Mouse (Mus musculus) liver, postnatal 0 days (tissue): ENCODE data around the gene Gsk3b. TPM values are rescaled to one million over a fixed set of nuclear protein-coding genes. Genes with fewer than 3 reads are reported as not detected.

Source experiments
- ATAC-seq: fragments of 200-750 bp; cut with Nextera tagmentation; 2 replicates; pipeline ENCODE4 v1.8.0; 2017; ENCODE audit warnings: mild to moderate bottlenecking, moderate library complexity
- DNase-seq: peaks from one replicate; pipeline ENCODE4 v3.0.0-alpha.2; 2016
- H3K27ac ChIP-seq: fragments of 300-500 bp; sonication (generic); 2 replicates; pipeline ENCODE4 v1.5.1; 2014; ENCODE audit warnings: antibody characterized with exemption, moderate library complexity, mild to moderate bottlenecking, low read depth
- H3K27me3 ChIP-seq: fragments of 300-500 bp; sonication (generic); 2 replicates; pipeline ENCODE4 v1.6.1; 2014; ENCODE audit warnings: low read length, control low read depth, mixed read lengths; ENCODE audit not compliant: insufficient read depth
- H3K36me3 ChIP-seq: fragments of 300-500 bp; sonication (generic); replicated peaks from 2 replicates; pipeline ENCODE4 v1.6.1; 2014; ENCODE audit warnings: mild to moderate bottlenecking, control low read depth, low read length, moderate library complexity, mixed read lengths; ENCODE audit not compliant: insufficient read depth
- H3K4me1 ChIP-seq: fragments of 300-500 bp; sonication (generic); 2 replicates; pipeline ENCODE4 v1.6.1; 2014; ENCODE audit warnings: antibody characterized with exemption, mild to moderate bottlenecking, control low read depth; ENCODE audit not compliant: insufficient read depth
- H3K4me2 ChIP-seq: fragments of 300-500 bp; sonication (generic); 2 replicates; pipeline ENCODE4 v1.6.1; 2014; ENCODE audit warnings: low read depth, mild to moderate bottlenecking, low read length, moderate library complexity, mixed read lengths
- H3K4me3 ChIP-seq: fragments of 300-500 bp; sonication (generic); 2 replicates; pipeline ENCODE4 v1.5.1; 2014; ENCODE audit warnings: low read depth, low read length
- H3K9ac ChIP-seq: fragments of 300-500 bp; sonication (generic); replicated peaks from 2 replicates; pipeline ENCODE4 v1.6.1; 2014; ENCODE audit warnings: mild to moderate bottlenecking, moderate library complexity
- H3K9me3 ChIP-seq: fragments of 300-500 bp; sonication (generic); 2 replicates; pipeline ENCODE4 v1.6.1; 2016; ENCODE audit warnings: mild to moderate bottlenecking, control low read depth, low read length, mixed read lengths
- CTCF ChIP-seq: sonication (generic); IDR thresholded peaks from 2 replicates; pipeline ENCODE4 v1.5.1; 2016; ENCODE audit warnings: antibody characterized with exemption, low read depth
- EP300 ChIP-seq: IDR thresholded peaks from 2 replicates; pipeline ENCODE4 v1.6.1; 2016; ENCODE audit warnings: antibody characterized with exemption, low read depth, mild to moderate bottlenecking
- WGBS: fragments of 180-500 bp; shearing (Covaris S2); extraction: QIAGEN DNeasy Blood & Tissue Kit; methylation state at CpG from one replicate; pipeline ENCODE4 v1.1.7; 2014; ENCODE audit not compliant: insufficient replicate concordance; 5-methylcytosine and 5-hydroxymethylcytosine counted together
- polyA plus RNA-seq: library from polyadenylated mRNA; unstranded; fragments of >200 nt; fragmentation: Nextera tagmentation; extraction: Ambion mirVana; gene quantifications from 2 replicates; pipeline ENCODE4 v1.2.1, GENCODE M21; 2015

Gene Gsk3b
- polyA plus RNA-seq, 1 experiment from 2014 or later: 10.8 TPM

GRCm38 (mm10) chr16:38164811-38165591 is 76.2 kb downstream of the Gsk3b start:
- Histone ChIP-seq H3K9me3 (no peaks in the 10 kb centered on the region), H3K4me1 (no peaks in the 10 kb centered on the region), H3K27ac (no peak overlapping the region), H3K9ac (no peak overlapping the region), H3K4me2 (no peak overlapping the region), H3K36me3 (0 out of 2 replicates have a peak, but pooled peaks cover 3% of the 10 kb centered on the region), H3K4me3 (no peak overlapping the region), H3K27me3 (no peaks in the 10 kb centered on the region)
- TF ChIP-seq EP300 (no peak), CTCF (no peak)
- DNase-seq (no peak), ATAC-seq (no peak)
- 83% methylated on average over 7 of the region's 7 CpGs for WGBS

- H3K9ac ChIP-seq: no peak overlapping the region
- H3K4me1 ChIP-seq: no peaks in the 10 kb centered on the region
- no peaks in the 10 kb centered on the region for H3K27me3 ChIP-seq
- no peak for DNase-seq
- H3K9me3 ChIP-seq: no peaks in the 10 kb centered on the region
- 93% methylated on average over 5 of the region's 5 CpGs for WGBS
- no peak overlapping the region for H3K4me2 ChIP-seq
- H3K36me3 ChIP-seq: peaks cover 13% of the 10 kb centered on the region
- H3K27ac ChIP-seq: no peak overlapping the region
- TF ChIP-seq EP300 (no peak), CTCF (no peak)
- no peak overlapping the region for H3K4me3 ChIP-seq
- ATAC-seq: no peak
These were observed 80.2 kb downstream of the Gsk3b start for GRCm38 (mm10) chr16:38168971-38169370.

- H3K9me3 ChIP-seq: no peaks in the 10 kb centered on the region
- no peaks in the 10 kb centered on the region for H3K27me3 ChIP-seq
- no peak for TF ChIP-seq EP300
- no peak for TF ChIP-seq CTCF
- 72% methylated on average over 4 of the region's 4 CpGs for WGBS
- no peak overlapping the region for H3K4me2 ChIP-seq
- H3K4me1 ChIP-seq: no peaks in the 10 kb centered on the region
- H3K36me3 ChIP-seq: no peaks in the 10 kb centered on the region; the same call in 1 of the 2 replicates
- no peak overlapping the region for H3K4me3 ChIP-seq
- DNase-seq (no peak), ATAC-seq (no peak)
- H3K27ac ChIP-seq: no peak overlapping the region
- H3K9ac ChIP-seq: no peak overlapping the region
These were observed 90.3 kb downstream of the Gsk3b start for GRCm38 (mm10) chr16:38179150-38179549.

GRCm38 (mm10) chr16:38181421-38181820 is 92.6 kb downstream of the Gsk3b start:
- H3K27ac ChIP-seq: no peak overlapping the region

GRCm38 (mm10) chr16:38184657-38185269 is 96.0 kb downstream of the Gsk3b start:
- TF ChIP-seq EP300: no peak
- no peak for TF ChIP-seq CTCF
- Histone ChIP-seq H3K4me1 (peaks cover 5% of the 10 kb centered on the region; the same call in 1 of the 2 replicates), H3K9ac (no peak overlapping the region), H3K27me3 (no peaks in the 10 kb centered on the region), H3K27ac (peak overlapping the region; percentile 59), H3K9me3 (no peaks in the 10 kb centered on the region), H3K36me3 (peaks cover 12% of the 10 kb centered on the region; the same call in 1 of the 2 replicates), H3K4me2 (no peak overlapping the region), H3K4me3 (no peak overlapping the region)
- DNase-seq: peak; percentile 61
- WGBS: 66% methylated on average over 8 of the region's 8 CpGs
- peak; percentile 88 for ATAC-seq

More at GRCm38 (mm10) chr16:38181421-38181820, 92.6 kb downstream of the Gsk3b start:
- no peak for DNase-seq
- Histone ChIP-seq H3K4me3 (no peak overlapping the region), H3K4me2 (no peak overlapping the region), H3K9ac (no peak overlapping the region), H3K27me3 (no peaks in the 10 kb centered on the region), H3K9me3 (no peaks in the 10 kb centered on the region), H3K36me3 (peaks cover 4% of the 10 kb centered on the region; the same call in 1 of the 2 replicates), H3K4me1 (peaks cover 5% of the 10 kb centered on the region; the same call in 1 of the 2 replicates)
- 93% methylated on average over 8 of the region's 8 CpGs for WGBS
- TF ChIP-seq CTCF: no peak
- no peak for TF ChIP-seq EP300
- no peak for ATAC-seq

GRCm38 (mm10) chr16:38189952-38190351 is 101.2 kb downstream of the Gsk3b start:
- Histone ChIP-seq H3K9ac (no peak overlapping the region), H3K27me3 (no peaks in the 10 kb centered on the region), H3K27ac (no peak overlapping the region), H3K9me3 (no peaks in the 10 kb centered on the region), H3K4me2 (no peak overlapping the region), H3K36me3 (peaks cover 31% of the 10 kb centered on the region), H3K4me1 (0 out of 2 replicates have a peak, but pooled peaks cover 2% of the 10 kb centered on the region), H3K4me3 (no peak overlapping the region)
- WGBS: 91% methylated on average over 4 of the region's 4 CpGs
- no peak for TF ChIP-seq EP300
- no peak for TF ChIP-seq CTCF
- ATAC-seq: no peak
- no peak for DNase-seq
